Mouse (Mus musculus) urinary bladder, postnatal 10 days (tissue): ENCODE results near the gene Ncor2.

ENCODE experiments used
- DNase-seq: peaks from one replicate; pipeline ENCODE4 v3.0.0; 2022; ENCODE audit warnings: low spot score

Ncor2 gene

DNA sequence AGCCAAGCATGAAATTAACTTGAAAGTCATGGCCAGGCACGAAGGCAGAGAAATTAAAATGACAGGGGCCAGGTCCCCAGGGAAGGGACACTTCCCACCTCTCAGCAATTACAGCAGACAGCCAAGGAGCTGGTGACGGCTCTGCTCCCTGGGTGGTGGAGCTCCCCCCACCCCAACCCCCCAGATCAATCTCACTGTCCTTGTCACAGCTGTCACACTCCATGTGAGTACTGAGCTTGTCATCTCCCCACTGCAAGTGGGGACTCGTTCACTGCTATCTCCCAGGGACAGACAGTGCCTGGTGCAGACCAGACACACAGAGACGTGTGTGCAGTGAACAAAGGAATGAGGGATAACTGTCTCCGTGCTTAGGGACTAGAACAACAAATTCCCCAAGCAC, 85.2 kb downstream of the Ncor2 start:
- no peak for DNase-seq

DNA sequence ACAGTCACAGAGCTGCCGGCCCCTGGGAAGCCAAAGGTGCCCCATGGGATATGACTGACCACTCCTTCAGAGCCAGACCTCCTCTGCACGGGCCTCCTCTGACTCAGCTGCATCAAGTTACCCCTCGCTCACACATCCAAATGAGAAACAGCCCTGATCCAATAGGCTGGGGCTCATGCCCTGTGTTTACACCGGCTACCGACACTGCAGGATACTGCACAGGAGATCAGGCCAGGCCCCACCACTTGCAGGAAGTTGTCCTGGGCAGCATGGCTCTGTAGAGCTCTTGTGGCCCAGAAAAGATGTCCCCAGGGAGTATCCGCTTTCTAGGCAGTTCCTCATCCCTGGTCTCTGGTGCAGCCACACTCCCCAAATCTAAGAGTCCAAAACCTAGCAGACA, 90.9 kb downstream of the Ncor2 start:
- DNase-seq, result no peak

DNA sequence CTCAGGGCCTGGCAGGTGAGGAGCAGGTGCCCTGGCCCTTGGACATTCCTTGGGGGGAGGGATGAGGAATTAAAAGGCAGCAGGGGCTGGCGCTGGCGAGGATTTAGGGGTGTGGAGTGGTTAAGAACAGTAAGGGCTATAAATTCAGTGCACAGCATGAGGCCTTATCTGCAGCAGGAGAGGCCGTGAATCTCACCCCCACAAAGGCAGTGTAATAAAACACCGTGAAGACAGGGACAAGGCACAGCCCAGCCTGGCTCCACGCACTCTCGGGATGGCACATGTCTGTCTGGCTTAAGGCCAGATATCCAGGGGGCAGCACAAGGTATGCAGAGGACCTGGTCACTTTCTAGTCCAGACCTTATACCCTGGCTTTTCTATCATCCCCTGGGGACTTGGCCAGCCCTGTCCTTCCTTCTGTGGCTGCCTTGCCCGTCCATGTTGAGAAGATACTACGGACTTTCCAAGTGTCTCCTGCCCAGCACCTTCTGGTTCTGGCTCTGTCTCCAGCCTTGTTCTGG, 93.9 kb downstream of the Ncor2 start:
- DNase-seq, result no peak

DNA sequence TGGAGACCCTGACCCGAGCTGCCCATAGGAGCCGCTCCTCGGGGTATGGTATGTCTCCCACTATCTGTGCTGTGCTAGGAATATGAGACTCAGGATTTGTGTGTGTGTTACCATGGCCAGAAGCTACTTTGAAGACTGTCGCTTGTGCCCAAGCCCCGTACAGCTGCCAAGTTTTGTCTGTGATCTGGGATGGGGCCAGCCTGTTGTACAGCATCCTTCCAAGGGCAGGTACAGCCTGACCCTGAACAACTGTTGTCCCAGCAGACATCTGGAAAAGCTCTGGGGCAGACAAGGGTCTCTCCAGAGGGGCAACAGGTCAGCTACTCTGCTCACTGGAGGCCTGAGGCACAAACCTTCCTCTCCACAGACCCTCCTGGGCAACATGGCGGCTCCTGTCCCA, 95.3 kb downstream of the Ncor2 start:
- DNase-seq, result no peak

DNA sequence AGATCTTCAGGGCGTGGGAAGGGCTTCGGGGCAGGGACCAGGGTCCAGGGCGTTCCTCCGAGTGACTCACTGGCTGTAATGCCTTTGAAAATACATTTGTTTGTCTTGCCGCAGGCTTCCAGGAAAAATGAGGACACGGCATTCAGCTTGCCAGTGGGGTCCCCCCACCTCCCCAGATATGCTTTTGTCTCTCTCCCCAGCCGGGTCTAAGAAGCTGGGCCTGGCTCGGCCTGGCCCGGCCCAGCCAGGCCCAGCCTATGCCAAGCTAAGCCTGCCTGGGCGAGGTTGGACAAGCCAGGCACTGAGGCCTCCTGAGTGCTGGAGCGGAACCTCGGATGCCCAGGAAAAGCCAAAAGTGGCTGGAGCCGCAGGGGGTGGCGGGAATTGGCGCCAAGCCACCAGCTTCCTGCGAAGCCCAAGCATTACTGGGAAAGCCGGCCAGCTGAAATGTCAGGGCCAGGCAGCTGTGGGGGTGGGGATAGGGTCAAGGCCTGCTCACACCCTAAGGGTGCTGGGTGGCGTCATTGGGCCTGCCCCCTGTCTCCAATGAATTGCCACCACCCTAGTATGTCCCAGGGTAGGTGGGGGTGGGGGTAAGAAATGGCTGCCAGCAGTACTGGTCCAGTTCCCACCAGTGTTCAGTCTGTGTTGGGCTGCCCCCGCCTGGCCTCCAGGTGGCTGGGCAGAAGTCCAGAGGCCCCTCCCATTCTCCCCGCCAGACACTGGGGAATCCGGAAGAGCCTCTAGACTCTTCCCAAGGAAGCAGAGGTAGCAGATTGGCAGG, 97.5 kb downstream of the Ncor2 start:
- peak; percentile 59 for DNase-seq

DNA sequence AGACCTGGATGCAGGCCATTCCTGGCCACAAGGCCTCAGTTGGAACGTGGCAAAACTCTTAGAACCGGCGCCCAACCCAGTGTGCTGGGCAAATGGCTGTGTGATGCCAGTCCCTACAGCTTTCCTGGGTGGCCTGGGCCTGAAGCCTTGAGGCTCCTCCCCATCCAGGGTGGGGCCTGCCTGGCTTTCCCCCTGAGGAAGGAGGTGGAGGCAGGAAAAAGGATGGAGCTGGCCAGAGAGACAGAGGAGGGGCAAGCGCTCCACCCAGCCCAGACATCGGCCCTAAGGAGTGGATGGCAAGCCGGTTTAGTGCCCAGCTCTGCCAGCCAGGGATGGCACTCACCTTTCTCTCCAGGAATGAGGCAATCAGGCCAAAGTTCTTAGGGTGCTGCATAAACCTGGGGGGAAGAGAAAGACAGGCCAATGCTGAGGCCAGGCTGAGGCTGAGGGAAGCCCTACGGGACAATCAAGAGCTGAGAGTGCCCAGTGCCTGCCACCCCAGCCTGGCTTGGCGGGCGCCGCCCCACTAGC, 98.2 kb downstream of the Ncor2 start:
- no peak for DNase-seq

DNA sequence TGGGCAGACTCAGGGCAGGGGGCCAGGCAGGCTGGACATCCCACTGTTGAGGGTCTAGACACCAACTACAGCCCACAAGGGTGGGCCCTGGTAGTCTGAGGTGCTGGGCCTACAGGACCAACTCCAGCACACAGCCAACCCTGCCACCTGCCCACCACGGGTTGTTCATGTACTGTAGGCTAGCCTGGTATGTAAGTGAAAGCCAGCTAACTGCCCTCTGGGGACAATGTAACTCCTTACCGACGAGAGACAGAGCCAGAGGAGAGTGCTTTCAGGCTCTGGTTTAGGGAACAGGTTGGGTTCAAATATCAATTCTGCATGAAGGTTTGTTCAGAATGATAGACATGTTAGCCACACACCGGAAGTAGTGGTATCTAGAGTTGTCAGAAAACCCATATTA, 98.7 kb downstream of the Ncor2 start:
- no peak for DNase-seq

DNA sequence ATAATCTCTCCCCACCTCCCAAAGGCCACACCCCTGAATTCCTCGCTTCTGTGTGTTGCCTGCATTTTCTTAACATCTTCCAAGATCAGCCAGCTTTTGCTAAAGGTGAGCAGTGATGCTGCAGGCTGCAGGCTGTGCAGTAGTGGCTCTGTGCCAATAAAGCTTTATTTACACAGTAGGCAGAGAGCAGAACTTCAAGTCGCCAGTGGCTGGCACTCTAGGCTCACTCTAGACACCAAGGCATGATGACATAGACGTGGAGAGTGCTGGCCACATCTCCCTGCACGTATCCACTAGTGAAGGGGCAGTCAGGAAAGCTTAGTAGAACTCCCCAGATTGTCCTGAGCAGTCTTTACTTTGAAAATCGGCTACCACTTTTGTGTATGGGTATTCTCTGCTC, 100.8 kb downstream of the Ncor2 start:
- DNase-seq, result no peak

DNA sequence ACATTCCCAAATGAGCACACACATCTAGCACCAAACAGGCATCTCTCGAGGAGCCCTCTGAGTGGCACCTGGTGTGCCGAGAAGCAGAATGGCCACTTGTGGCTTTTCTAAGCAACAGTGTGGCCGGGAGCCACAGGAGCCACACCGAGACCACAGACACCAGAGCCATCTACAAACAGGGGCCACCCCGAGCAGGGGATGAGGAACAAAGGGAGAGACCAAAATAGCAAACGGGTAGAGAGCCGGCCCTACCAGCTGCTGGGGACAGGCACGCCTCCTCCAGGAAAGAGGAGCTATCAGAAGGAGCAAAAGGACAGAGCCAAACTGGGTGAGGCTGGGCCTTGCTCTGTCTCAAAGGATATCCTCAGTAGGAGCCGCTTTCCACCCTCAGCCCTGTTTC, 102.8 kb downstream of the Ncor2 start:
- no peak for DNase-seq

DNA sequence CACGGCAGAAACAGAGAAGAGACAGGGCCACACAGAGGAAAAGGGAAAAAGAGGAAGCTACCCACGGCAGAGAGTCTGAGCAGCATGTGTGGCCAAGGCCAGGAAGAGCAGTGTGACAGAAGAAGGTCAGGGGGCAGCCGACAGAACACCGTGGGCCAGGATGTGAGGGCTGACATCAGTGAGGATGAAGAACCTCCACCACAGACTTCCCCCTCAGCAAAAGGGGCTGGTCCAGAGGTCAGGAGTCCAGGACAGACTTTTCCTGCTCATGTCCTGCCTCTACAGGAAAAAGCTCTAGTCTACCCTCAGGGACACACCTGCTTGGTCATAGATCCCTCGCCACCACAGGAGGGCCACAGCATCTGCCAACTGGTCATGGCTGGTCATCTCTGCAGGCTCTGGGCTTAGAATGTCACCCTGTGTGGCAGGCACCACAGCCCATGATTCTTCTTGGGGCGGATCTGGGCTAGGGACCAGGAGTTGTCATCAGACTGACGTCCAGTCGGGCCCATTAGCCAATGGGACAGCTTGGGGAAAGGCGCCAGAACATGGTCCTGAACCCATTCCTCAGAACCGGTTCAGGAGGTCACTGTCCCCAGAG, 104.3 kb downstream of the Ncor2 start:
- no peak for DNase-seq

DNA sequence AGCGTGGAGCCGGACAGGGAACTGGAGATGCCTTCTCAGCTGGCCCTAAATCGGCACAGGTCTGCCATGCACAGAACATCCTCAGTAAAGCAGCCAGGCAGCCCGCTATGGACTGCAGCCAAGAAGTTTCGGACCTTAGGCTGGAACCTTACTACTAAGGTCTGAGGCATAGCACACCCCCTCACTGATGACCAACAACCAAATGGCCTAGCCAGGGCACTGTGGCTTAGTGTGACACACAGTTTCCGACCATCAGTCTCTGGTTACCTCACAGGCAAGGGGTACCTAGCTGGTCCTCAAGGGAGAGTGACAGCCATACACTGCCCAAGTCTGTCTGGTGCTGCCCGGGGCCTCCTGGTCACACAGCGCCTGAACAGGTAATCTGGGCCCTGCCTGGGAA, 105.1 kb downstream of the Ncor2 start:
- DNase-seq, result no peak

DNA sequence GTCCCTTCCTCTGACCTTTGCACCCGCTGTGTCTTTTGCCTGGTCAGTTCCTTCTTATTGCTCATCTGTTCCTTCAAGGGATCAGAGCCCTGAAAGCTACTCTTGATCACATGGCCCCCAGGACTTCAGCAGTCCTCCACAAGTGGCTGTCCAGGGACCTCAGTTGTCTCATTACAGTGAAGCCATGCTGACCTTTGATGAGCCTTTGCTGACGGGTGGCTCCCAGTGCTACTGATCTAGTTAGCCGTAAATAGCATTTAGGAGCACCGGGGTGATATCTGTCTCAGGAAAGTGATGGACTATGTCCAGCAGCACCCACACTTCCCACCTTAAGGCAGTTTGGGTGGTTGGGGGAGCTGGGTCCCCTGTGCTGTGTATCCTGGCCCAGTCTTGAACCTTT, 105.7 kb downstream of the Ncor2 start:
- DNase-seq, result no peak

DNA sequence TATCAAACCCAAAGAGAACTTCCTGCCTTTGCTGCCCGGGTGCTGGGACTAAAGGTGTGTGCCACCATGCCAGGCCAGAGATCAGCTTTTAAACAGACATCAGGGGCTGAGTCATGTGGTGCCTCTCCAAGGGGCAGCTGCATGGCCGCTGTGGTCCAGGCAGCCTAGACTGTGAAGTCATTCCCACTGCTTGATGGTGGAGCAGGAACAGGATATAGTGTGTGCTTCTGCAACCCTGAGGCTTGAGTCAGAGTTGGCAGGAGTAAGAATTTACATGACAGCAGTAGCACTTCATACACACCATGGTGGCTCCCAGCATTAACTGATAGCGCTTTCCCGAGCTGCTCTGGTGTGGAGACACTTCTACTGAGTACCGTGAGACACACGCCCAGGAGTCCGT, 106.6 kb downstream of the Ncor2 start:
- DNase-seq, result no peak

DNA sequence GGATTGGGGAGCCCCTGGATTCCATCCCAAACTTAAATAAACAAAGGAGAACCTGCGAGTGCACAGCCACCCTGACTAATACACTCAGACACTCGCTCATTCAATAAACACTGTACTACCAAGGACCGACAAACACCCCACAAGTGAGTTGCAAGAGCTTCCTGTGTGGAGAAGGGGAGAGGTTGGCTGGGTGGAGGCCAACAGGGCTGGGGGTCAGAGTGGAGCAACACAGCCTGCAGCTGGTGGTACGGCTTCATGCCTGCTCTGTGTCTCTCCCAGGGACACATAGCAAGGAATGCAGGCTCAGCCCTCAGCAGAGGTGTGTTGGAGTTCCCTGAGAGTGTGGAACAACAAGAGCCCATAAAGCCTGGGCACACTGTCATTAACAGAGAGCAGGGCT, 107.1 kb downstream of the Ncor2 start:
- no peak for DNase-seq

DNA sequence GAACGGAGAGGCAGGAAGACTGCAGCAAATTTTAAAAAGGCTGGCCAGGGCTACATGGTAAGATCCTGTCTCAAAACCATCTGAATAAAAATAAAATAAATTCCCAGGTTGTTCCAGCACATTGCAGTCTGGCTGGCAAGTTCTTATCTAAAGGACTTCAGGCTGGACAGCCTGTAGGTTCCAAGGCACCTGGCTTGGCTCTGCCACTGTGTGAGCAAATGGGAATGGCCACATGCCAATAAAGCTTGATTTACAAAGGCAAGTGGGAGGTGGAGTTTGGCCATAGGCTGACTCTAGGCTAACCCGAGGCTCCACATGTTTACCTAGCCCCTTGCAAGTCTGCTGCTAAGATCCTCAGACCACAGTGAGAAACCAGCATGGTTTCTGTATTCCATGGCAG, 108.6 kb downstream of the Ncor2 start:
- DNase-seq, result no peak

DNA sequence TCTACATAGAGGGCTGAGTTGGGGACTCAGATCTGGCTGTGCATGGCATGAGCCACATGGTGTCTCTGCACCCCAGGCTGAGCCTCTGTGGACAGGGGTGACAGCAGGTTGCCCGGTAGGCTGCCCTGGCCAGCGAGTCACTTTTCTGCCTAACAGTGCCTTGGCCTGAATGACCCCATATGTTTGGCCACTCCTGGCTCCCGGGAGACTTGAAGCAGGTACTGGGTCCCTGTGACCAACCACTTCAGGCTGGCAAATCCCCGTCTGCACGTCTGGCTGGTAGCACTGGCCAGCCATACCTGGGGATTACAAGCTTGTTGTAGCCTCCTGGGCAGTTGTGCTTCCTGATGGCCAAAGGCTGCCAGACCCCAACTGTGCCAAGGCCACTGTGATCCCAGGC, 109.1 kb downstream of the Ncor2 start:
- no peak for DNase-seq

DNA sequence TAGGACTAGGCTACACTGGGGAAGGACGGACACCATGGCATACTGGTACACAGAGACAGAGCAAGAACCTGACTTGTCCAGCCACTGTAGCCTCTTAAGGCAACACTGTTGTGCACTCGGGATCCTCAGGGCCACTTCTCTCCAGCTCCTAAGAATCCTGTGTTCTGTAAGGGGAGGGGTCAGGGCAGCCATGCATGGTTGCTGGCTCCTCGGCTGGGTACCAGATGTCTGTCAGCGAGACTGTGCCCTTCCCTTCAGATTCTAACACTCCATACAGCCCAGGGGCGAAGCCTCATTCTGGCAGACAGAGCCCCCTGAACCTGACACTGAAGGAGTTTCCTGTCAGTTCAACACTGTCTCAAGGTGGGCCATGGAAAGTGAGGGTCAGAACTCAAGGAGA, 109.6 kb downstream of the Ncor2 start:
- no peak for DNase-seq

DNA sequence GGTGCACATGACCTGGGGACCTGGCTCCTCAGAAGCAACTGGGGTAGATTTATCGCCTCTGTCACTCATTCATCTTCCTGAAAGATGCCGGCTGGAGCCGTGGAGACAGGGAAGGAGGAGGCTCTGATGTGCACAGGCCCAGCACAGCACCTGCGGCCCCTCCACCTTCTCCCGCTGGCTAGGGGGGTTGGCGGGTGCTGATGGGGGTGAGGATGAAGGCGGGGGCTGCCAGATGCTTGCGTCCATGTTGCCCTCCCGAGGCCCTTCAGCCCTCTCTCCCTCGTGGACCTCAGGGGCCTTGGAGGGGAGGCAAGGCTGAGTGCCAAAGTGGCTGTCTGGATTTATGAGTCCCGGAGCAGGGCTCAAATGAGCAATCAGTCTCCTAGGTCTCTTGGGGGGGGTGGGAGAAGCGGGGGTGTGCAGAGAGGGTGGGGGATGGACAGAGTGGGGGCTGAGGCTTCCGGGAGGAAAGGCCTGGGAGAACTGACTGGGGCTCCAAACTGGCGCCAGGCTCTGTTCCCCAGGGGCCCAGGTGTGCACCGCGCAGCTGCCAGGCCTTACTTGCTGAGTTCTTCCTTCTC, 110.6 kb downstream of the Ncor2 start:
- no peak for DNase-seq

DNA sequence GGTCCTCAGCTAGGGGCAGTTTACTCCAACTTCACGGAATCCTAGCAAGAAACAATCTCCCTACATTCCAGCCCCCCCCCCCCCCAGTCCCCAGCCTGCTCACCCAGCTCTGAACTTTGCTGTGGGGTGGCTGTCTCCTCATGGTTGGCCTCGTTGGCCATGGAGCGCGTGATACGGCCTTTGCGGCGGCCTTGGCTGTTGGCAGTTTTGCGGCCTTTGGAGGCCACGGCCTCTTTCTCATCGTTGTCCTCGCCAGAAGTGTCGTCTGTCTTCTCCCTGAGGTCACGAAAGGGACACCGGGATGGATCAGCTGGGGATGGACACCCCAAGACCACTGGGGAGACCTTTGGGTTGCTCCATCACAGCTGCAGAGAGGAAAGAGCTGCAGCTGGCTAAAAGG, 111.3 kb downstream of the Ncor2 start:
- DNase-seq, result no peak

DNA sequence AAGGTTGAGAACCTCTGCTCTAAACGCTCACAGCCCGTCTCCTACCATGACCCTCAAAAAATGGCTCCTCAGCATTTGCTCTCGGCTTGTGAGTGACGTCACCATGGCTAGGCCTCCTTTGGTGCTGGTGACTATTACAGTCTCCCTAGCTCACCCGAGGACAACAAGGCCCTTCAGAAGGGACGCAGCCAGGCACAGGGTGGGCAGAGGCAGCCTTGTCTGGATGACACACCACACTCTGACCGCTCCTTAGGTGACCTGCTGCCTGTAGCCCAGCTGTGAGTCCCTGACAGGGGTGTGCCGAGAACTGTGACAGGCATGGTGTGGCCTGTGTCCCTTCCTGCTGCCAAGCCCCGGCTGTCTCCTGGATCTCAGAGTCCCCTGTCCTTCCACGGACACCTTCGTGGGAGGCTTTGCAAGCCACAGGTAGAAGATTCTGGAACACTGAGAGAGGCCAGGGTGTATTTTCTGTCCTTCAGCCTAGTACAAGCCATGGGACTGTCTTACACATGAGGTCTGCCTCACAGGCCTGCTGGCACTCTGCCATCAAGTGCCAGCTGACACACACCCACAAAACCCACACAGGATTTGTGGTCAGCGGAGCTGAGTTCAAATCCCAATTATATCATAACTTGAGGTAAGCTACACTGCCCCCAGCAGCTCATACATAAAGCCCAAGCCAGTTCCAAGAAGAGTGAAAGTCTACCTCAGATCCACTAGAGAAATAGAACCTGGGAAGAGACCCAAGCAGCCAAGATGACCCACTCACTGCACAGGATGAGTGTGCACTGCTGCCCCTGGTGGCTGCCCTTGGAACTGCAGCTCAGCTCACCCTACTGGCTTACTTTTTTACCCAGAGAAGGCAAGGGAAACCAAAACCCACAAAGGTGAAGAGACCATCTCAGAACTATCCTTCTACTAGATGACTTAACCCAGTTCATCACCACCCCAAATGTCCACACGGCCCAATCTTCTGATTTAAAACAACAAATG, 112.2 kb downstream of the Ncor2 start:
- peak; percentile 59 for DNase-seq

DNA sequence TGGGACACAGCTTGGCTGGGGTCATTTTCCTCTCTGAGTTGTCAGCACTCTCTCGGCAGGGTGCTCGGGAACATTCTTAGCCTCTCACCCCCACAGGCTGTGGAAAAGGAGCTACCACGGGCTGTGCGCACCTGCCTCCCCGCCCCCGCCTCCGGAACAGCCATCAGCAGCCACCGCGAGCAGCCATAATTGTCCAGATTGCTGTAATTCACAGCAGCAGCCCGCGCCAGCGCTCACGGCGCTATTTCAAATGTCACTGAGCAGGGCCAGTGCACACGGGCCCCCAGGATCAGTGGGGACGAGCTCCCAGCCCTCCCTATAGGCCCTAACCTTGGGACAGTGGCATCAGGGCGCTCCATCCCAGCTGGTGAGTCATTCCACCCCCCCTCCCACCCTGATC, 116.0 kb downstream of the Ncor2 start:
- DNase-seq, result no peak

DNA sequence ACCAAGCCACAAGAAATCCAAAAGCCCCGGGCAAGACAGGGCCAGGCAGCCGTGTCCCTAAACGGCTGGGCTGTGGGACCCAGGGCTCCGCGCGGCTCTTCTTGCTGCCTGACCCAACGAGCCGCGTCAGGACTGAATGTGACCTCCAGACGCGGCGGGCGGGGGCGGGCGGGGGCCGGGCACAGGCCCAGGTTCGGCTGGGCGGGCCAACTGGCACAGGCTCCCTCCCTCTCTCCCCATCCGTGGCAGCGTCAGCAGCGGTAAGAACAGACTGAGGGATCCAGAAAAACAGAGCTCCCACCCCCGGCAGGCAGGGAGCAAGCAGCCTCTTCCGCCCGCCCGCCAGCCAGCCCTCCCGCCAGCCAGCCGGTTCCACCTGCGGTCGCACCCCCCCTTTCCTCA, 120.8 kb downstream of the Ncor2 start:
- no peak for DNase-seq
